Mouse (Mus musculus) G1E (cell line): Measurements from ENCODE around the gene Ndufa11.

ENCODE experiments used
- CTCF ChIP-seq: IDR thresholded peaks from 2 replicates; pipeline ENCODE4 v1.5.1; 2012; ENCODE audit warnings: low read depth, low read length, inconsistent platforms, mixed read lengths
- GATA1 ChIP-seq: IDR thresholded peaks from 2 replicates; pipeline ENCODE4 v1.6.1; 2012; ENCODE audit warnings: borderline replicate concordance, low read length, inconsistent platforms, mixed read lengths
- GATA2 ChIP-seq: IDR thresholded peaks from 2 replicates; pipeline ENCODE4 v1.6.1; 2012; ENCODE audit warnings: low read depth, low read length, inconsistent platforms, borderline replicate concordance

GRCm38 (mm10) chr17:56761991-56762410 lies 44.4 kb downstream of the Ndufa11 start:
- TF ChIP-seq GATA1 (no peak), CTCF (no peak), GATA2 (peak; percentile 70; the same call in 1 of the 2 replicates)
